Mouse (Mus musculus): ENCODE data around the gene Gm49396. TPM values are rescaled to one million over a fixed set of nuclear protein-coding genes. Genes with fewer than 3 reads are reported as not detected.

Gm49396 gene
- total RNA-seq, 2 experiments from 2014 or later: 5.2 to 6.3 TPM

- ATAC-seq (replicated peaks; ENCODE audit: poor library complexity, severe bottlenecking): peak; percentile 86
These were observed 10.8 kb upstream of the Gm49396 start, which contains the start of the genes Hspb6 and Proser3 for GRCm38 (mm10) chr7:30552102-30553020. TSS of gene Hspb6 (plus strand) at chr7:30552178. TSS of gene Proser3 (minus strand) at chr7:30552299.

- 0 out of 2 replicates have a peak, but pooled peaks have one; percentile 12 for ATAC-seq (replicated peaks; ENCODE audit: poor library complexity, severe bottlenecking)
These were observed 10.0 kb upstream of the Gm49396 start for GRCm38 (mm10) chr7:30553021-30553589.

GRCm38 (mm10) chr7:30553810-30554584 is 9.1 kb upstream of the Gm49396 start:
- ATAC-seq (replicated peaks; ENCODE audit: poor library complexity, severe bottlenecking): no peak

DNA sequence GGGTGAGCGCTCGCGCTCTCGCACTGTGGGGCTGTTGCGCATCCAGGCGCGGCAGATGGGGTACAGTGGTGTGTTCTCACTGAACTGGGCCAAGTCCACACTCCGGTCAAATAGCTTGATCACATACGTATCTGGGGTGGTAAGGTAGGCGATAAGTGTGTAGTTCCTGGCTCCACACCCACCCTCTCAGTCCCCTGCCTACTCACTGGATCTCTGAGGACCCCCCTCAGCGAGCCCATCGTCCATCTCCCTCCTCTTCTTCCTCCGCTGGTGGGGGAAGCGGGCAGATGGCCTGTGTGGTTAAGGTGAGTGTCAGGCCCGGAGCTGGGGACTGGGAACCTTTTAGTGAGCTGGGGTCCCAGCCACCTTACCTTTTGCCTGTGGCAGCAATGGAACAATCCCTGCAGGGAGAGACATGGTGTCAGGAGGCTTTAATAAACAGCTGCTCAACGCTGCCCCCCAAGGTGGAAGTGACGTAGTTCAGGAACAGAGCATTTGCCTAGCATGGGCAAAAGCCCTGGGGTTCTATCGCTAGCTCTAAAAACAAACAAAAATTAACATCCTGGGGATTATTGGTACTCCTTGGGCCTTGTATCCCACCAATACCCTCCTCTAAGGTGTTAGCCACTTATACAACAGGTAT is 6.1 kb upstream of the Gm49396 start:
- ATAC-seq (replicated peaks; ENCODE audit: poor library complexity, severe bottlenecking): no peak

DNA sequence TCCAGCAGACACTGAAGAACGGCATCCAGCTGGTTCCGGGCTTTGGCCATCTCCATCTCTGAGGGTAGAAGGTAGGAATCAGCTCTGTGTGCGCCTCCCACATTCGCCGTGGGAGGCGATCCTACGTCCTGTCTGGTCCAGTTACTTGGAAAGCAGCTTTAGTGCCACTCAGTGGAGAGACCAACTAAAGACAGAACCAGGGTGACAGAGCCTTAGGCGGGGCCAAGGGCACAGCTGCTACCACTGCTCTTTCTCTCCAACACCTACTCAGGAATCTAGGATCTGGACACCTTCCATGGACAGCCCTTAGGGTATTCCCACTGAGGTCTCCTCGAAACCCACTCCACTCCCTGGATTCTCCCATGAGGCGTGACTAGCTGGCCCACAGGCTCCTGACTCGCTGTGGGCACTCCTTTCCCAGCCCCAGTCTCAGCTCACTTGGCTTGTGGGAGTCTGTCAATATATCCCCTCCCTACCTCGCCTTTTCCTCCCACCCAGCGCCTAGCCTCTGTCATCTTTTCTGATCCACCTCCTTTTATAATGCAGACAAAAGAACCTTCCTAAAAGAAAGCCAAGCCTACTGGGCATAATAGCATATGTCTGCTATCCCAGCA is 5.1 kb upstream of the Gm49396 start:
- ATAC-seq (replicated peaks; ENCODE audit: poor library complexity, severe bottlenecking): no peak

DNA sequence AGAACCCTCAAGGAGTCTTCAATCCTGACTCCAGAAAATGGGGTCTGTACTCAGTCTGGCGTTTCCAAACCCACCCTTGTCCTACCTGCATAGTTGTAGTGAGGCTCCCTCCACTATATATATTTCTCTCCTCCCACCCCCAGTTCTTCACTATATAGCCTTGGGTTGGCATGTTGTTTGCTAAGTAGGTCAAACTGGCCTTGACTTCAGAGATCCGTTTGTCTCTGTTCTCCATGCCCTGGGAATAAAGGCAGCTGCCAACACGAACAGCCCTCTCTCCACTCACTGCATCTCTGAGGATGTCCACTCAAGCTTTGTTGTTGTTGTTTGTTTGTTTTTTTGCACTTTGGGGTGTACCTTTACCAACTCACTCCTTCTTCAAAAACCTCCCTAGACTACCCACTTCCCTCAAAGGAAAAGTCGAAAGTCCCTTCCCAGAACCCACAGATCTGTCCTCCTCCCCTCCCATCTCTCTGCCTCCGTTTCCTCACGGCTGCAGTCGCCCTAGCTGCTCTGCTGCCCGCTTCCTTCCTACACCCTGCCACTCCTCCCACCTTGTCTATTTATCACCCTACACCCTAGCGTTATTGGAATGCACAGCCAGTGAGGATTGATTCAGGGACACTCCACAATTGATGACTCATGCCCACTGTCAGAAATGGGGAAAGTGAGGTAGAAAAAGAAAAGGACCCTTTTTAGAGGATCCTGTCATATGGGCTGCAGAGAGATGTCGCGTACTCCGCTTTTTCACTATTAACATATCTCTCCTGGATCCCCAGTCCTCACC is 4.3 kb upstream of the Gm49396 start:
- 0 out of 2 replicates have a peak, but pooled peaks have one; percentile 9 for ATAC-seq (replicated peaks; ENCODE audit: poor library complexity, severe bottlenecking)

DNA sequence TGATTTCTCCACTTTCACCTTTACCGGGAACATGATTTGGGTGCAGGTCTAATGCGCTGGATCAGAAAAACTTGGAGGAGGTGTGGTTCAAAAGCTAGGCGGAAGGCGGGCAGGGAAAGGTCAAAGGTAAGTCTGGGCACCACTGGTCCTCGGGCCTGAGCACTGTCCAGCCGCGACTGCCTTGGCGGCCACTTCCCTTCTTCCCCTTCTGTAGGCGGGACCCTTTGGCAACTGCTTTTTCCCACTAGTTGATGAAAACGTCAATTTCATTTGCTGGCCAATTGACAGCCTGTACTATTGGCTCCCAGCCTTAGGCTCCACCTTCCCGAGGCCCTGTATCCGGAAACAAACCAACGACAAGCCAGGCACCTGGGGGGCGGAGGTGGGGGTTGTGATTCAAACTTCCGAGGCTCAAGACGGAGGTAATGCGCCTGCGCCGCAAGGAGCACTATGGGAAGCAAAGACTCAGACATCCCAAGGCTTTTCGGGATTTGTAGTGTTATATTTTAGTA is 3.6 kb upstream of the Gm49396 start, which contains the start of gene Lin37:
Gene Lin37, minus strand, starts transcription at position 396 of the 512 bp plus-strand sequence.
- ATAC-seq (replicated peaks; ENCODE audit: poor library complexity, severe bottlenecking): peak; percentile 75

DNA sequence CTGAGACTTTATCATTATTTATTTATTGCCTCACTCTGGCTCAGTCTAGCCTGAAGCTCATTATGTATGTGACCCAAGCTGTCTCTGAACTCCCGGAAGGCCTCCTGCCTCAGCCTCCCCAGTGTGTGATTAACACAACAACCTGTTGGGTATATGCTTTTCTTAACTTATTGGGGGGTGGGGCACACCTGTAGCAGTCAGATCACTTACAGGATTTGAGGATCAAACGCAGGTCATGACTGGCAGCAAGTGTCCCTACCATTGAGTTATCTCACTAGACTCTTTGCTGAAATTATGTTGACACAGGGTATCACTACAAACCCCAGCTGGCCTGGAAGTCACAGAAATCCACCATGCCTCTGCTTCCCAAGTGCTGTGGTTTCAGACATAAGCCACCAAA is 2.8 kb upstream of the Gm49396 start:
- no peak for ATAC-seq (replicated peaks; ENCODE audit: poor library complexity, severe bottlenecking)

DNA sequence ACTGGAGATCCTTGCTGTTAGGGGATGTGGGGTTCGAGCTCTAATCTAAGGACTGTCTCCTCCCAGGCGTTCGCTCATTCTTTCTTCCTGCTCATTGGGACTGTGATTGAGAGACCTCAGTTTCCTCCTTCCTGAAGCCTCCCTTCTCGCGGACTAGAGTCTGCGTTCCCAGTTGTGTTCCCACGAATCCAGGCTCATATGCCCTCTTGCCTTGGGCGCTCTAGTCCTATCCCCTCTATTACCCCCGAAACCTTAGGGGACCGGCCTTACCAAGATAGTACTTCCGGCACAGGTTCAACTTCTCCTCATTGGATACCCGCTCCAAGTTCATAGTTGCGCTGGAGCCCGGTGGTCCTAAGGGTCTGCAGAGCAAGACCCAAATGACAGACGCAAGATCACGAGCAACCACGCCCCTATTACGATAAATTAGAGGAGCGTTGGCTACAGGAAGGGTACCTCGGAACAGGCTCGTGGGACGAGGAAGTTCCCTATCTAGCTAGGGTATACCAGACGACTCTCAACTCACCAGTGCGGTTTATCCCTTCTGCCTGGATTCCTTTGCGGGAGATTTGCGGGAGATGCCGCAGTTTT is 523 bp upstream of the Gm49396 start:
- peak; percentile 10; the same call in 1 of the 2 replicates for ATAC-seq (replicated peaks; ENCODE audit: poor library complexity, severe bottlenecking)

GRCm38 (mm10) chr7:30563906-30564280 is 749 bp downstream of the Gm49396 start:
- ATAC-seq (replicated peaks; ENCODE audit: poor library complexity, severe bottlenecking): no peak

- ATAC-seq (replicated peaks; ENCODE audit: poor library complexity, severe bottlenecking): no peak
These were observed 1.9 kb downstream of the Gm49396 start, which contains the start of gene Igflr1 for GRCm38 (mm10) chr7:30564970-30565571. TSS of gene Igflr1 (plus strand) at chr7:30565427.

DNA sequence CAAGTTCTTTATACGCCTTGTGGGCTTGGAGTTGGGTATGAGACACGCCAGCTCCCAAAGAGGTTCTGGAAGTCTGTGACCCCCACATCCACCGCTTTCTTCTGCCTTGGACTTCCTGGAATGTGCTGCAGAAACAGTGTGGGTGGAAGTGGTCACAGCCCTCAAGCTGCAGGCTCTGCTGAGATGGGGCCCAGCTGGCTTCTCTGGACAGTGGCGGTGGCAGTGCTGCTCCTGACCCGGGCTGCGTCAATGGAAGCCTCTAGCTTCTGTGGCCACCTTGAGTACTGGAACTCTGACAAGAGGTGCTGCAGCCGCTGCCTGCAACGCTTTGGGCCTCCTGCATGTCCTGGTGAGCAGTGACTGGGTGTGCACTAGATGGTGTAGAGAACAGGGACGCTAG is 2.9 kb downstream of the Gm49396 start:
- no peak for ATAC-seq (replicated peaks; ENCODE audit: poor library complexity, severe bottlenecking)

DNA sequence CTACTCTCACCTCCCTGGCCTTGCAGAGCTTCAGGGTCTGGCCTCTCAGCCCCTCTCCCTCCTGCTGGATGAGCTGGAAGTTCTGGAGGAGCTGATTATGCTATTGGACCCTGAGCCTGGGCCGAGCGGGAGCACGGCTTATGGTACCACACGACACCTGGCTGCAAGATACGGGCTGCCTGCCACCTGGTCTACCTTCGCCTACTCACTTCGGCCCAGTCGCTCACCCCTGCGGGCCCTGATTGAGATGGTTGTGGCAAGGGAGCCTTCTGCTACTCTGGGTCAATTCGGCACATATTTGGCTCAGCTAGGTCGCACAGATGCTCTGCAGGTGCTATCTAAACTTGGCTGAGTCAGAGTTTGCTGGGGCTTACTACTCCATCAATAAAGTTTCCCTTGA is 4.4 kb downstream of the Gm49396 start:
- ATAC-seq (replicated peaks; ENCODE audit: poor library complexity, severe bottlenecking): no peak

DNA sequence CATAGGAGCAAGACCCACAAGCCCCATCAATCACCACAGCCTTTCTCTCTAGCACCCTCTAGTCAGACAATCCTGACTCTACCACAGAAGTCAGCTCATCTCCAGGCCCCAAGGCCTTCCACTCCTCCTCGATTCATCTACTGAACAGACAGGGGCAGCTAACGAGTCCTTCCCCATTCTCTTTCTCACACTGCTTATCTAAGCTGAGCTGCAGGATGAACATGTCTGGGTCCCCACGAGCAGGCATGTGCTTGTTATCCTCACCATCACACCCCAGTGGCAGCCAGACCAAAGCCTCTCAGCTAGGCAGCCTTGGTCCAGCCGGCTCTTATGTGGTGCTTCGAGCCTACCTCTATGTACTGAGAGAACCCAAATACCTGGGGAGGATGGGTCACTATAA is 9.2 kb downstream of the Gm49396 start:
- ATAC-seq (replicated peaks; ENCODE audit: poor library complexity, severe bottlenecking): no peak

GRCm38 (mm10) chr7:30572969-30573368 is 9.8 kb downstream of the Gm49396 start:
- no peak for ATAC-seq (replicated peaks; ENCODE audit: poor library complexity, severe bottlenecking)

DNA sequence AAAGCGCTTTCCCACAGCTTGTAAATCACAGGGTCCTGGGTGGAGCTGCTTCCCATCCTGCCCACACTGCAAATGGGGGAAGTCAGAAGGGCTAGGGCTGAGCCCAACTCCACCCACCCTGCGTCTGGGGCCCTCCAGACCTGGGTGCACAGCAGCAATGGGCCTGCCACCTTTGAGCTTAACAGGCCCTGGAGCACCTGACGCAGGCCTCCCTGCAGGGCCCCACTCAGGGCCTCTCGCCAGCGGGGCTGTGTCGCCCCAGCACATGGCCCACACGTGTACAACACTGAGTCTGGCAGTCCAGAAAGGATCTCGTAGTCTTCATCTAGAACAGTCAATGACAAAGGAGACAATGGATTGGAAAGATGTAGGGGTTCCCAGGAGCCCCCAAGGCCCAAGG is 16.8 kb downstream of the Gm49396 start:
- no peak for ATAC-seq (replicated peaks; ENCODE audit: poor library complexity, severe bottlenecking)

- no peak for ATAC-seq (replicated peaks; ENCODE audit: poor library complexity, severe bottlenecking)
These were observed 18.4 kb downstream of the Gm49396 start for GRCm38 (mm10) chr7:30581547-30581946.

DNA sequence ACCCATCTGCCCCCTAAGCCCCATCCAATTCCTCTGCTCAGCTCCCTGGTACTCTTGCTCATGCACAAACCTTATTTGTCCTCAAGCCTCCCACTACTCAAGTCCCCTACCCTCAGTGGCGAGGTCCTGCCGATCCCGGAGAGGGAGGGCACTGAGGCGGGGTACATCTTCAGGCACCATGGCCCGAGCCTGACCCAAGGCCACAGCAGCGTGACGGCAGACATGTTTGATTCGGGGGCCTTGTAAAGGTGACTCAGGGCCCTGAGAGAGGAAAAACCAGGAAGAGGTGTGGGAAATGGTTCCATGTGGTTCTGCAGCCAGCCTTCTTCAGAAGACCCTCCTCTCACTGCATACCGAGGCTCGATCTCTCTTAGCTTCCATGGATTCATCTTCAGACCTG is 21.2 kb downstream of the Gm49396 start:
- no peak for ATAC-seq (replicated peaks; ENCODE audit: poor library complexity, severe bottlenecking)

All from granulocyte monocyte progenitor cell, adult 5-6 weeks (primary cell).